Mouse (Mus musculus) cerebral cortex, adult 2 months (tissue): ENCODE measurements around the gene Atp2b1.

Experiments used
- WGBS: fragments of 180-500 bp; shearing (Covaris S2); methylation state at CpG from one replicate; pipeline ENCODE4 v1.1.7; 2018; 5-methylcytosine and 5-hydroxymethylcytosine counted together

Gene Atp2b1

GRCm38 (mm10) chr10:98913961-98914809, at the start of gene Atp2b1:
TSS of gene Atp2b1 (plus strand) at chr10:98914406.
- WGBS = under 1% methylated on average over 96 of the region's 120 CpGs

- WGBS = 92% methylated on average over 3 of the region's 3 CpGs
Measured at GRCm38 (mm10) chr10:98864851-98865250, 49.4 kb upstream of the Atp2b1 start.

GRCm38 (mm10) chr10:98866836-98867370, 47.3 kb upstream of the Atp2b1 start:
- 97% methylated on average over 5 of the region's 5 CpGs for WGBS

- WGBS = 97% methylated on average over 4 of the region's 4 CpGs
Measured at GRCm38 (mm10) chr10:98868351-98868908, 45.8 kb upstream of the Atp2b1 start.

- 81% methylated on average over 3 of the region's 3 CpGs for WGBS
Measured at GRCm38 (mm10) chr10:98877855-98878254, 36.4 kb upstream of the Atp2b1 start.

GRCm38 (mm10) chr10:98878636-98879035, 35.6 kb upstream of the Atp2b1 start:
- WGBS = 78% methylated on average over 2 of the region's 2 CpGs

- WGBS = 89% methylated on average over 8 of the region's 8 CpGs
Measured at GRCm38 (mm10) chr10:98880057-98880456, 34.1 kb upstream of the Atp2b1 start.

- 68% methylated on average over 2 of the region's 2 CpGs for whole genome bisulfite sequencing
Measured at GRCm38 (mm10) chr10:98880711-98881110, 33.5 kb upstream of the Atp2b1 start.

- WGBS = 89% methylated on average over 6 of the region's 6 CpGs
Measured at GRCm38 (mm10) chr10:98881492-98881891, 32.7 kb upstream of the Atp2b1 start.

GRCm38 (mm10) chr10:98882587-98882986, 31.6 kb upstream of the Atp2b1 start:
- 71% methylated on average over 5 of the region's 5 CpGs for WGBS

- 91% methylated on average over 2 of the region's 2 CpGs for WGBS
Measured at GRCm38 (mm10) chr10:98884445-98884844, 29.8 kb upstream of the Atp2b1 start.

- 91% methylated on average over 3 of the region's 3 CpGs for WGBS
Measured at GRCm38 (mm10) chr10:98886770-98887271, 27.4 kb upstream of the Atp2b1 start.

- 74% methylated on average over 4 of the region's 4 CpGs for WGBS
Measured at GRCm38 (mm10) chr10:98891361-98891760, 22.8 kb upstream of the Atp2b1 start.

GRCm38 (mm10) chr10:98897507-98897906, 16.7 kb upstream of the Atp2b1 start:
- WGBS = 90% methylated on average over 8 of the region's 8 CpGs

- 79% methylated on average over 4 of the region's 4 CpGs for WGBS
Measured at GRCm38 (mm10) chr10:98897913-98898748, 16.1 kb upstream of the Atp2b1 start.

- WGBS = 83% methylated on average over 5 of the region's 5 CpGs
Measured at GRCm38 (mm10) chr10:98901533-98901932, 12.7 kb upstream of the Atp2b1 start.

GRCm38 (mm10) chr10:98905987-98906386, 8.2 kb upstream of the Atp2b1 start:
- WGBS = 95% methylated on average over 4 of the region's 4 CpGs

GRCm38 (mm10) chr10:98906941-98907549, 7.2 kb upstream of the Atp2b1 start:
- 46% methylated on average over 5 of the region's 5 CpGs for WGBS

GRCm38 (mm10) chr10:98913610-98913960, 621 bp upstream of the Atp2b1 start:
- under 1% methylated on average over 19 of the region's 19 CpGs for WGBS

- under 1% methylated on average over 45 of the region's 62 CpGs for WGBS
Measured at GRCm38 (mm10) chr10:98914810-98915241, 620 bp downstream of the Atp2b1 start.

GRCm38 (mm10) chr10:98915398-98915931, 1.3 kb downstream of the Atp2b1 start:
- 1% methylated on average over 54 of the region's 54 CpGs for WGBS
